Mouse (Mus musculus): ENCODE measurements at regions not wholly inside any gene's neighbourhood (a gene's known extent, or its start where the extent isn't known, plus 50 kb on each side); places are given as distances from the start of the nearest gene placed in this dataset.

GRCm38 (mm10) chr19:14035371-14035770 lies 122.0 kb downstream of the Olfr1505 start:
- no peak for DNase-seq (ENCODE audit: low spot score)

- DNase-seq (ENCODE audit: low spot score): peak; percentile 26
These were observed 122.5 kb downstream of the Olfr1505 start for GRCm38 (mm10) chr19:14035785-14036184.

GRCm38 (mm10) chr19:14036750-14037149 lies 123.4 kb downstream of the Olfr1505 start:
- peak; percentile 25 for DNase-seq (ENCODE audit: low spot score)

GRCm38 (mm10) chr19:14042753-14043152 lies 129.4 kb downstream of the Olfr1505 start:
- peak; percentile 8 for DNase-seq (ENCODE audit: low spot score)

- DNase-seq (ENCODE audit: low spot score): peak; percentile 42
These were observed 132.1 kb downstream of the Olfr1505 start for GRCm38 (mm10) chr19:14045456-14045855.

- DNase-seq (ENCODE audit: low spot score): no peak
These were observed 138.7 kb downstream of the Olfr1505 start for GRCm38 (mm10) chr19:14052052-14052451.

- DNase-seq (ENCODE audit: low spot score): peak; percentile 57
These were observed 167.2 kb downstream of the Olfr1505 start for GRCm38 (mm10) chr19:14080538-14080937.

- DNase-seq (ENCODE audit: low spot score): no peak
These were observed 171.4 kb downstream of the Olfr1505 start for GRCm38 (mm10) chr19:14084726-14085125.

- DNase-seq (ENCODE audit: low spot score): no peak
These were observed 176.8 kb downstream of the Olfr1505 start for GRCm38 (mm10) chr19:14090106-14090505.

GRCm38 (mm10) chr19:14094191-14094590 lies 180.9 kb downstream of the Olfr1505 start:
- DNase-seq (ENCODE audit: low spot score): no peak

GRCm38 (mm10) chr19:14096187-14096586 lies 182.9 kb downstream of the Olfr1505 start:
- no peak for DNase-seq (ENCODE audit: low spot score)

GRCm38 (mm10) chr19:14109091-14109490 lies 195.8 kb downstream of the Olfr1505 start:
- DNase-seq (ENCODE audit: low spot score): no peak

GRCm38 (mm10) chr19:14123348-14124113 lies 210.2 kb downstream of the Olfr1505 start:
- DNase-seq (ENCODE audit: low spot score): peak; percentile 59

- peak; percentile 18 for DNase-seq (ENCODE audit: low spot score)
These were observed 211.0 kb downstream of the Olfr1505 start for GRCm38 (mm10) chr19:14124250-14124827.

- DNase-seq (ENCODE audit: low spot score): peak; percentile 38
These were observed 211.7 kb downstream of the Olfr1505 start for GRCm38 (mm10) chr19:14124986-14125385.

- peak; percentile 62 for DNase-seq (ENCODE audit: low spot score)
These were observed 215.3 kb downstream of the Olfr1505 start for GRCm38 (mm10) chr19:14128397-14129209.

GRCm38 (mm10) chr19:14161217-14161616 lies 247.9 kb downstream of the Olfr1505 start:
- DNase-seq (ENCODE audit: low spot score): no peak

- no peak for DNase-seq (ENCODE audit: low spot score)
These were observed 249.4 kb downstream of the Olfr1505 start for GRCm38 (mm10) chr19:14162773-14163172.

GRCm38 (mm10) chr19:14165775-14166174 lies 252.4 kb downstream of the Olfr1505 start:
- peak; percentile 4 for DNase-seq (ENCODE audit: low spot score)

GRCm38 (mm10) chr19:14180244-14180643 lies 266.9 kb downstream of the Olfr1505 start:
- DNase-seq (ENCODE audit: low spot score): peak; percentile 42

GRCm38 (mm10) chr19:14180956-14181355 lies 267.6 kb downstream of the Olfr1505 start:
- no peak for DNase-seq (ENCODE audit: low spot score)

GRCm38 (mm10) chr19:14181661-14182415 lies 268.5 kb downstream of the Olfr1505 start:
- DNase-seq (ENCODE audit: low spot score): no peak
